Mouse (Mus musculus): ENCODE data around the gene Tph2.

Gene Tph2

DNA sequence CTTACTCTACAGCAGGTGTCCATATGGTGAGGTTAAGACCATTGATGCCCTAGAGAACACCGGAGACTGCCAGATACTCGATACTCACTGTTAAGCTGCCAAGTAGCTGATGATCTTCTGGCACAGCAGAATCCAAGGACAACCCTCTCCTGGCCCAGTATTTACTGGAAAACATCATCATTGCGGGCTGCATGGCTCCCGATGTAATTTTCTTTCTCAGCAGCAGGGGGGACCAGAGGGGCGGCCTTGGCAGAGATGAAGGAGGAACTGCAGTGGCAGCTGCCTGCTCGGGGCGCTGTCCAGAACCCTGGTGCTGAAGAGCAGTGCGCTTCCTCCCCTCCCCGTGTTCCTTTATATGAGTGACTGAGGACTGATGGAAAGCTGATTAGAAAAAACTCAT lies at the start of gene Tph2:
Gene Tph2, minus strand, starts transcription at position 326 of the 400 bp plus-strand sequence.
- ChIA-PET CTCF (interaction anchor here in 3 of 4 experiments (0.7 to 1.8 kb wide), 8 partner anchors 9 to 294 kb away, joined by 3 to 6 read pairs (median 3); no protein-coding TSS in a partner anchor), POLR2A (interaction anchor here in 2 of 4 experiments (0.9 to 1.8 kb wide), 6 partner anchors 9 to 120 kb away, joined by 3 to 5 read pairs (median 3); no protein-coding TSS in a partner anchor)

DNA sequence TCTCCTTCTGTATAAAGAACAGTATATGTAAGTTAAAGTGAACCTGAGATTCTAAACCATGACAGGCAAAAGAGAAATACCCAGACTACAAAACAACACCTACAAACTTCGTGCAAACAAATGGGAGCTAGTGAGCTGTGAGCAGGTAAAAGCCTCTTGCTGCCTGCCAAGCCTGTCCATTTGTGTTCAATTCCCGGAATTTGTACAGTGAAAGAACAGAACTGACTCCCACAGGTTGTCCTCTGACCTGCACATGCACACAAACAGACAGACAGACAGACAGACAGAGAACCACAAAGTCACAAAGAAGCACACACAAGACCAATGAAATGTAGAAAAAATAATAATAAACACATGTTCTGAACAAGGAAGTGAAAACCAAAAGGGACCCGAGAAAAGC lies 49.0 kb upstream of the Tph2 start:
- ChIA-PET CTCF (interaction anchor here in 1 of 4 experiments (1.1 kb wide), 1 partner anchor 13 kb away, joined by 3 read pairs; no protein-coding TSS in a partner anchor), POLR2A (interaction anchor here in 2 of 4 experiments (0.9 to 2.0 kb wide), 5 partner anchors 10 to 61 kb away, joined by 3 to 7 read pairs (median 4); no protein-coding TSS in a partner anchor)

DNA sequence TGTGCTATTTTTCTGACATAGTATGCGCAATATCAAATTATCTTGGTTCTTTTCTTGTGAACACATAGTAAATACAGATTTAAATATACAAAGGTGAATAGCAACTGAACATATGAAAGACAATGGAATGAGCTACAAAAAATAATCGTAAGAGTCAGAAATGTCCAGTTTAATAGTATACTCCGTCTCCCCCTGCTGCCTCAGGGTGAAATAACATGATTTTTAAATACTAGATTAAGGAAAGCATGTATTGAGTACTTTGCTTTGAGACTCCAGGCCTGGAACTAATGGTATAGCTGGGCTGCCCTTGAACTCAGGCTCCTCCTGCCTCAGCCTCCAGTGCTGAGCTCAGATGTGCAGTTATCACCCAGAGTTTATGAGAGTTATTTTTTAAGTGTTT lies 47.7 kb upstream of the Tph2 start:
- CTCF ChIA-PET = no interaction called here
- POLR2A ChIA-PET = interaction anchor here in 2 of 4 experiments (0.6 to 2.0 kb wide), 7 partner anchors 9 to 62 kb away, joined by 3 to 7 read pairs (median 4); no protein-coding TSS in a partner anchor

DNA sequence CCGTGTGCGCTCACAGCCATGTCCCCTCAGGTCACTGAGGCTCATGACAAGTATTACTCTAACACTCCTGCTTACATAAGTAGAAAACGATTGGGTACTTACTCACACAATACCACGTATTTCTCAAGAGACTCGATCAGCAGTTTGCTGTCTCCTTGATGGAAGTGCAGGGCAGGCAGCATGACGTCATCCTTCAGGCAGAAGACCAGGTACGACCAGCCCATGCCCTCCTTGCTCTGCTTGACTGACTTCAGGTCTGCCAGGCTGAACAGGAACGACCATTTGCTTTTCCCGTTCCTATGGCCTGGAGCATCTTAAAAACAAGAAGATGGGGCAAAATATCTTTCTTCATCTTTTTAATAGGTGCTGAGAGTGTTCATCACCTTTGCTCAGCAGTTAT lies 44.2 kb upstream of the Tph2 start:
- CTCF ChIA-PET = no interaction called here

DNA sequence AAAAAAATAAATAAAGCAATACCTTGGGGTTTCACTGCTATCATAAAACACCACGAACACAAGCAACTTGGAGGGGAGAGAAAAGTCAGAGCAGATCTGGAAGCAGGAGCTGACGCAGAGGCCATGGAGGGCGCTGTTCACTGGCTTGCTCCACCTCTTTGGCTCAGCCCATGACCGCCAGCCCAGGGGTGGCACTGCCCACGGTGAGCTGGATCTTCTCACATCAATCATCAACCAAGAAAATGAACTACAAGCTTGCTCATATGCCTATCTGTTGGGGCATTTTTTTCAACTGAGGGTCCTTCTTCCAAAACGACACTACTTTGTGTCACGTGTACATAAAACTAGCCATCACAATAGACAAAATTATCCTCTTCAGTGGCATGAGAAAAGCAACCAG lies 41.8 kb upstream of the Tph2 start:
- POLR2A ChIA-PET = interaction anchor here in 2 of 4 experiments (0.6 to 1.5 kb wide), 3 partner anchors 11 to 362 kb away, joined by 3 to 5 read pairs (median 3); no protein-coding TSS in a partner anchor
- CTCF ChIA-PET = interaction anchor here in 1 of 4 experiments (0.6 kb wide), 1 partner anchor 177 kb away, joined by 3 read pairs; no protein-coding TSS in a partner anchor

More for the DNA sequence above, 44.2 kb upstream of the Tph2 start:
- POLR2A ChIA-PET = interaction anchor here in 2 of 4 experiments (0.9 to 1.1 kb wide), 2 partner anchors 14 to 16 kb away, joined by 3 read pairs; no protein-coding TSS in a partner anchor

DNA sequence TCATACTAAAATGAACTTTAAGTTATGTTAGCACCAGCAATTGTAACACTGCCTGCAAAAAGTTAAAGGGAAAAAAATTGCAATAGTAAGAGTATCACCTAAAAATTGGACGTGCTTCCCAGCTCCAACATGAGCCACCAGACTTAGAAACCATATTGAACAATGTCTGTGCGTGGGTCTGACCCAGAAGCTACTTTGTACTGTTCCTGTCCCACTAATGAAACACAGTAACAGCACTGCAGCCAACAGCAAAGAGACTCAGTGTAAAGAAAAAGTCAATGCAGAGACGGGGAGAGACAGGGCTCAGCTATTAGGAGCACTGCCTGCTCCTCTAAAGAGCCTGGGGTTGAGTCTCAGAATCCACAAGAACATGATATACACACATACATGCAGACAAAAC lies 39.0 kb upstream of the Tph2 start:
- CTCF ChIA-PET = no interaction called here
- POLR2A ChIA-PET = interaction anchor here in 2 of 4 experiments (1.0 to 1.2 kb wide), 3 partner anchors 9 to 89 kb away, joined by 3 read pairs; partner anchors contain the start of gene Tbc1d15 (in 1 of the 2)

DNA sequence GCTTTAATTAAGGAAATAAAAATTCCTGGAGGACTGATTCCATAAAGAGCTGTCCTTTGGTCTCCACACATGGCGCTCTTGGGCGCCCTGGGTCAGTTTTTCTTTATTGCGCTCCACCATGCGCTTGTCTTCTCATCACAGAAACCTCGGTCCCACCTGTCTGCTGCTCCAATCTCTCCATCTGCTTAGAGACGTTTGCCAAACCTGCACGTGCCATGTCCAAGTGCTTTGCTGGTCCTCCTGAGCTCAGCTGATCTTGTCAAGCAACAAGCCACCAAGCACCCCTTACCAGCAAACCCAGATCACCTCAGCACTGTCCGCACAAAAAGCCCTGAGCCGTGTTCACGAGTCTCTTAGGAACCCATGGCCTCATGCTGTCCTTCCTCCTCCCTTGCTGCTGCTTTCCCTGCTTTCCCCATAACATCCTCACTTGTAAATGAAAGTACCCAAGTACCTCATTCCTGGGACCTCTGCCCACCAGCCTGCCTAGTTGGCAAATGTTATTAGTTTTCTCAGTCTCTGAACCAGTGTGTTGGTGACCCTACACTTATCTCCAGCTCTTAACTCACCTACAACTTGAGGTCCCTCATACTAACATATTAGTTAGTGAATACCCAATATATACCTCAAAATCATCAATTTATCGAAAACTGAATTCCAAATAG lies 28.2 kb upstream of the Tph2 start:
- ChIA-PET CTCF (interaction anchor here in 3 of 4 experiments (0.7 to 1.3 kb wide), 3 partner anchors 28 to 234 kb away, joined by 3 to 6 read pairs (median 4); partner anchors contain the start of gene Tph2 (in 1 of the 3)), POLR2A (interaction anchor here in 2 of 4 experiments (1.1 to 1.8 kb wide), 9 partner anchors 10 to 102 kb away, joined by 3 to 6 read pairs (median 3); partner anchors contain the start of genes Tph2 (in 2 of the 2) and Rab21 (in 1 of the 2))

DNA sequence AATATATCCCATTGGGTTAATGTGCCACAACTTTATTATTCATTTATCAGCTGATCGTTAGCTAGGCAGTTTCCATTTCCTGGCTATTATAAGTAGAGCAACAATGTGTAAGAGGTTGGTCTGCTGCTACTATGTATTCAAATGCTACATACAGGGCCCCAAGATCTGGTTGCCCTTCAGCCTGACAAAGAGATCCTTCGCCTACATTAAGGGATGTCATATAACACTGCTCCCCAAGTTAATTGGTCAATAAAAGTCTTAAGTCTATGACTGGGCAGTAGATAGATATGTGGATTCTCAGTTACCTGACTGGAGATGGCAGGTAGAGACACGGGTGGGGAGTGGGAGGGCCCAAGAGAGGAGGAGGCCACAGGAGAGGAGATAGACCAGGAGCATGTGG lies 21.0 kb upstream of the Tph2 start:
- CTCF ChIA-PET = no interaction called here
- POLR2A ChIA-PET = interaction anchor here in 2 of 4 experiments (0.8 to 1.3 kb wide), 6 partner anchors 15 to 107 kb away, joined by 3 to 4 read pairs (median 3); no protein-coding TSS in a partner anchor

DNA sequence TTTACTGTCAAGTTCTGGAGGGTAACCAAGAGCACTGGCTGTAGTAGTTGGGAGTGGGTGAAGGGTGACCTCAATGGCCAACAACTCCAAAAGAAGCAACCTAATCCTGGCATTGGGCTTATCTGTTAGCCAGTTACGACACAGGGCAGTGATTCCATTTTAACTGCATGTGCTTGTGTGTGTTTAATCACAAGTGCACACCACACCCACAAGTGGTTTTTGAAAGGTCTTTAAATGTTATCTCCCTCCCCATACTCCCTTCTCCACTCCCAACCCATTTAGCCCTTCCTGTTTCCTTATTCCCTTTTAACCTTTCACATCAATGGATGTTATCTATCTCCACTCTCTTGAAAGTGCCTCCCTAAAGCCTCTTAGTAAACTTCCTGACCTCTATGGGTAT lies 20.5 kb upstream of the Tph2 start:
- CTCF ChIA-PET = no interaction called here
- POLR2A ChIA-PET = interaction anchor here in 2 of 4 experiments (0.8 to 1.1 kb wide), 4 partner anchors 15 to 43 kb away, joined by 3 to 4 read pairs (median 4); no protein-coding TSS in a partner anchor

DNA sequence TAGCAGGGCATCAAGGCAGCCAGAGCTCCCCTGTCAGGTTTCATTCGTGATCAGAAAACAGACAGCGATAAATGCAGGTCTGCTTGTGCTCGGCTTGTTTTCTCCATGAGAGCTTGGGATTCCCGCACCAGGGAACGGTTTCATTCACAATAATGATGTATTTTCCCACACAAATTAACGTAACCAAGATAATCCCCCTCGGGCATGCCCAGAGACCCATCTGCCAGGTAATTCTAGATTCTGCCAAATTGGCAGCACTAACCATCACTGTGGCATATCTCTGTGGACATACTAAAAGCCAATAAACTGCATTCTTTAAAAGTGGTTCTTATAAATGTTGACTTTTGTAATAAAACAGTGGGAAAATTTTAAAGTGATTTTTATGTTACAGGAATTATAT lies 6.4 kb upstream of the Tph2 start:
- POLR2A ChIA-PET = interaction anchor here in 1 of 4 experiments (1.0 kb wide), 1 partner anchor 15 kb away, joined by 4 read pairs; no protein-coding TSS in a partner anchor
- CTCF ChIA-PET = interaction anchor here in 2 of 4 experiments (0.7 to 0.8 kb wide), 2 partner anchors 35 to 132 kb away, joined by 3 read pairs; no protein-coding TSS in a partner anchor

DNA sequence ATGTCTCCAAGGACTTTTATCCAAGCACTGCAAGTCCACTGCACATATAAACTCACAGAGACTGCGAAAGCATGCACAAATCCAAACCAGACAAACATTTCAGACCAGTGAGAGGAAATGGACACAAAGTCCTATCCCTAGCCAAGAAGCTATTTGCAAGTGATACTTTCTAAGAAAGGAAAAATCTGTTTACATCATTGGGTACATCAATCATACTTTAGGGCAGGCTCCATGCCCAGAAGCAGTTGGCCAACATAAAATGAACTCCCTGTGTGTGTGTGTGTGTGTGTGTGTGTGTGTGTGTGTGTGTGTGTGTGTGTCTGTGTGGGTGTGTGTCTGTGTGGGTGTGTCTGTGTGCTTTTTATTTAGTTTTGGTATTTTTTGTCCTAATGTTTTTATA lies 2.6 kb upstream of the Tph2 start:
- ChIA-PET POLR2A (interaction anchor here in 1 of 4 experiments (0.8 kb wide), 1 partner anchor 13 kb away, joined by 3 read pairs; no protein-coding TSS in a partner anchor), CTCF (no interaction called here)

DNA sequence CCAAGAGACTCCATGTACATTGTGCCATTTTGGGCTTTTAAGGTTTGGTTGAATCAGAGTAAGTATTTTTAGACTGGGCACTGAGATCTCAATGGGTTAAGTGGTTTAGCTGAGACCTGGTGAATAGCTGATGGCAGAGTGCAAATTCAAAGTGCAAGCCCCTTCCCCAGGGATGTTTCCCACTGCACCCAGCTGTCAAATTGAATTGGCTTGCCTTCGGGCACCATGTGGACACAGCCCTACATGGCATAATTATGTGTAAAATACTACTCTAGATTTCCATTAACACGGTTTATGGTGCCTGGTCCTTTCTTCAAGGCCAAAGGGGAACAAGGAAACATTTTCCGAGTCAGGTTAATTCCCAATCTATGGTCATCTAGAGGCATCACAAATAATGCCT lies 3.8 kb downstream of the Tph2 start:
- CTCF ChIA-PET = no interaction called here
- POLR2A ChIA-PET = no interaction called here

DNA sequence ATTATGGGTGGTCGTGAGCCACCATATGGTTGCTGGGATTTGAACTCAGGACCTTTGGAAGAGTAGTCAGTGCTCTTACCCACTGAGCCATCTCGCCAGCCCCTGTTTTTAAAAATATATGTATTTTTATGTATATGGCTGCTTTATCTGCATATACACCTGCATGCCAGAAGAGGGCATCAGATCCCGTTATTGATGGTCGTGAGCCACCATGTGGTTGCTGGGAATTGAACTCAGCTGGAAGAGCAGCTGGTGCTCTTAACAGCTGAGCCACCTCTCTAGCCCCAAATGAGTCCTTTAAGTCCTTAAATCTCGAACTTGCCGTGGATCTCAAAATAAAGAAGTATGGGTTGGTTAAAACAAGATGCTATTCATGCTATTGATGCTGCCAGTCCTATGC lies 6.8 kb downstream of the Tph2 start:
- POLR2A ChIA-PET = interaction anchor here in 1 of 4 experiments (0.8 kb wide), 1 partner anchor 10 kb away, joined by 3 read pairs; no protein-coding TSS in a partner anchor
- CTCF ChIA-PET = interaction anchor here in 3 of 4 experiments (0.6 to 1.5 kb wide), 5 partner anchors 127 to 718 kb away, joined by 3 to 5 read pairs (median 4); no protein-coding TSS in a partner anchor

DNA sequence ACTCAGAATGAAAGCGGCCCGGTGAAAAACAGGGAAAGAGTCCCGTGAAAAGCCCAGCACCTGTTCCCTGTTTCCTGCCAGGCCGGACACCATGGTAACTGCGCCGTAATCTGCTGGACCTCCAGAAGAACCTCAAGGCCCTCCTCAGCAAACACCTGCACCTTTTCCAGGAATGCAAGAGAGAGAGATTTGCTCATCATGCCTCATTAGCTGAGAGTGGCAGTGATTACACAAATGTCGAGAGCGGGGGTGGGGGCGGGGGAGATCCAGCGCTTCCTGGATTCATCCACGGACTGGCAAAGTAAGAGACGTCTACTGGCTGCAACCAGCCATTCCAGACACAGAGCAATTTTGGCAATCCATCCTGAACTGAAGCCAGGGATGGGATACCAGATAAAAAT lies 9.2 kb downstream of the Tph2 start:
- CTCF ChIA-PET = interaction anchor here in 2 of 4 experiments (0.7 to 1.1 kb wide), 2 partner anchors 9 to 15 kb away, joined by 3 read pairs; partner anchors contain the start of gene Tph2 (in 1 of the 2)
- POLR2A ChIA-PET = interaction anchor here in 3 of 4 experiments (0.6 to 1.9 kb wide), 9 partner anchors 9 to 246 kb away, joined by 3 to 5 read pairs (median 3); partner anchors contain the start of gene Tph2 (in 1 of the 3)

DNA sequence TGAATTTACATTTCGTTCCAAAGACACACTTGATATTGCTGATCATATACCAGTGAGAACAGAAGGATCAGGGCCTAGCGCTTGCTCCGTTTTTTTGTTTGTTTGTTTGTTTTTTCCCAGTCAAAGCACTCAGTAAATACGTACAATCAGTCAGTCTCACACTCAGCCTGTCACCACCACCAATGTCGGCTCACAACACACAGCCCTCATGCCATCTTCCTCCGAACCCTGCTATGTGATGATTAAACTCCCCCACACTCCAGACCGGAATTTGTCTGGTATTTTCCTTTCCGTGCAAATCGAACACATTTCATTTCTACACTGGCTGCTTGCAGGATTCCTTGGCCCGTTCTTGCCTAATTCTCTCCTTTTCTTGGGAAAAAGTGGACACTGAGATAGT lies 11.5 kb downstream of the Tph2 start:
- ChIA-PET POLR2A (interaction anchor here in 1 of 4 experiments (1.1 to 1.2 kb wide), 2 partner anchors 11 to 142 kb away, joined by 3 read pairs; partner anchors contain the start of genes Rab21 and Tph2), CTCF (interaction anchor here in 1 of 4 experiments (0.6 to 1.0 kb wide), 2 partner anchors 10 to 365 kb away, joined by 3 read pairs; no protein-coding TSS in a partner anchor)

DNA sequence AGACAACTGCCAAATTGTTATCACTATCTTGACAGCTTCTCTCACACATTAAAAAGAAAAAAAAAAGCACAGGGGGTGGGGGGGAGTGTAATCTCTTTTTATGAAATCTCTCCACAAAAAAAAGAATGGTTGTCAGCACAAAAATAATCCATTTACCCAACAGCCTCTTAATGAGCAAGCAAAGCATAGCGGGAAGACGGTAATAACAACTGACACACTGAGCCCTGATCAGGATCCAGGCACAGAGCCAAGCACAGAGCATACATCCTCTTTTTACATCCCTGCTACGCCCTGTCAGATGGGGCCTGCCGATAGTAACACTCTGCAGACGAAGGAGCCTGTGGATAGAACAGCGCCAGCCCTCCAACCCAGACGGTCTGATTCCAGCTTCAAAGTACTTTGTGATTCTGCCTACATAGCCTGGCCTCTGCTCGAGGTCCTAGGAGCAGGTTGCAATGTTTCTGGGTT lies 13.4 kb downstream of the Tph2 start:
- ChIA-PET POLR2A (interaction anchor here in 1 of 4 experiments (0.6 kb wide), 1 partner anchor 141 kb away, joined by 5 read pairs; no protein-coding TSS in a partner anchor), CTCF (no interaction called here)

DNA sequence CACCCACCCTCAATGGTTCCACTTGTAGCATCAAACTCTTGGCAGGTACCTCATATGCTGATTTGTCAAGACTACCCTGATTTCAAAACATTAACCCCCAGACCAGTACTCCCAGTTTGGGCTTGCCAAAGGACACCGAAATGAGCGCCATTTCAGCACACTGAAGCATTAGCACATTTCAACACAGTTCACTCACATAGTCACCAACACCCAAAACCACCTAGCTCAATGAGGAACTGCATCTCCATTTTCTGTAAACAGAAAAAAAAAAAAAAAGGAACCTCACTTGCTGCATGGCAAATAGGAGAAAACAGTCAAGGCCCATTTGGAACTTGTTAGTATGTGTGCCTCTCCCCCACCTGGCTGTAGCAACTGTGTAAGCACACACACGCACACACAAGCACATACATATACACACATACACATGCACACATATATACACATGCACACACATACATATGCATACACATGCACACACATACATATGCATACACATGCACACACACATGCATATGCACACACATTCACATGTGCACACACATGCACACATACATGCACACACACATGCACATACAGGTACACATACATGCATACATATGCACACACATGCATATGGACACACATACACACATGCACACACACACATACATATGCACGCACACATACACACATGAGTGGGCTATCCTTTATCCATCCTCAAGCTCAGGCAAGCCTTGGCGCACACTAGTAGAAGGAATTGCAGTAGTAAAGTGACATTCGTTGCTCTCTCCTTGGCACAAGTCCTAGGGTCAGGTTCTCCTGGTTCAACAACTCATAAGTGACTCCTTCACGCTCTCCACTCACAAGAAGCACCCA lies 14.1 kb downstream of the Tph2 start:
- ChIA-PET CTCF (interaction anchor here in 1 of 4 experiments (0.7 kb wide), 1 partner anchor 263 kb away, joined by 6 read pairs; no protein-coding TSS in a partner anchor), POLR2A (interaction anchor here in 1 of 4 experiments (0.6 kb wide), 1 partner anchor 141 kb away, joined by 5 read pairs; no protein-coding TSS in a partner anchor)

DNA sequence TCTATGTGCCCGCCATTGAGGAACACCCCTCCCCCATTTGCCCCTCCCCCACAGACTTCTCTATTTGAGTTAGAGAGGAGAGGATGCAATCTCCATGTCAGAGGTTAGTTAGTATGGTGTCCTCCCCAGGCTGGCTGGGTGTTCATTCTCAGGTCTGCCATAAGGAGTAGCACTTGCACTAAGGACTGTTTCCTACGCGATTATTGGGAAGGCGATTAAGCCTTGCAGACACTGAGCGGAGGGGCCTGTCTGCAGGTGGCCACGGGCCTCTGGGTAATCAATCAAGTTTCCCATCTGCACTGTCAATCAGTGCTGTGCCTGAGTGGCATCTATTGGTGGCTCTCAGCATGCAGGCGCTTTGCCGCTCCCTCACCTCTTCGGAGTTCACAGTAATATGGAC lies 15.4 kb downstream of the Tph2 start:
- CTCF ChIA-PET = no interaction called here
- POLR2A ChIA-PET = interaction anchor here in 1 of 4 experiments (0.7 kb wide), 1 partner anchor 49 kb away, joined by 3 read pairs; no protein-coding TSS in a partner anchor

All from embryonic stem cell, embryonic (primary cell).